Mouse (Mus musculus): ENCODE data around the gene Tnks2. TPM values are rescaled to one million over a fixed set of nuclear protein-coding genes. Genes with fewer than 3 reads are reported as not detected.

Tnks2 gene
- polyA plus RNA-seq, 1 experiment from 2014 or later, result 80.1 TPM

Other genes starting within 250 kb of the Tnks2 start
- gene Ppp1r3c, start 97.6 kb upstream of the Tnks2 start, polyA plus RNA-seq (2014; fragmentation: Nextera tagmentation; extraction: Ambion mirVana), result 2.7 TPM in 2 replicates
- gene Fgfbp3, start 85.4 kb downstream of the Tnks2 start, polyA plus RNA-seq (2014; fragmentation: Nextera tagmentation; extraction: Ambion mirVana), result 3.1 and 4.7 TPM in 2 replicates
- 15.3 and 17.3 TPM in 2 replicates for gene Btaf1, start 91.8 kb downstream of the Tnks2 start, polyA plus RNA-seq (2014; fragmentation: Nextera tagmentation; extraction: Ambion mirVana)

All from limb, embryonic 11.5 days (tissue).